Mouse (Mus musculus) heart, adult 2 months (tissue): ENCODE measurements around the gene Gm14214. TPM values are rescaled to one million over a fixed set of nuclear protein-coding genes. Genes with fewer than 3 reads are reported as not detected.

Experiments used
- DNase-seq, 2 experiments: peaks; one replicate each; pipeline ENCODE4 v3.0.0; 2021
- H3K27ac ChIP-seq: fragments of 200-600 bp; 2 replicates; pipeline ENCODE4 v1.8.1; 2022
- H3K27me3 ChIP-seq: fragments of 200-500 bp; 2 replicates; pipeline ENCODE4 v1.6.1; 2012; ENCODE audit warnings: mild to moderate bottlenecking, low read length, inconsistent platforms, mixed read lengths; ENCODE audit not compliant: control insufficient read depth, insufficient read depth
- H3K36me3 ChIP-seq: fragments of 200-500 bp; 2 replicates; pipeline ENCODE4 v1.6.1; 2012; ENCODE audit warnings: low read length, inconsistent platforms; ENCODE audit not compliant: control insufficient read depth, insufficient read depth
- H3K4me1 ChIP-seq: fragments of 200-500 bp; 2 replicates; pipeline ENCODE4 v1.6.1; 2011; ENCODE audit warnings: low read length; ENCODE audit not compliant: control insufficient read depth, insufficient read depth
- H3K4me3 ChIP-seq: fragments of 200-600 bp; 2 replicates; pipeline ENCODE4 v1.8.1; 2022
- H3K79me2 ChIP-seq: fragments of 200-500 bp; replicated peaks from 2 replicates; pipeline ENCODE4 v1.6.1; 2012; ENCODE audit warnings: mild to moderate bottlenecking, inconsistent platforms, low read length, moderate library complexity, mixed read lengths; ENCODE audit not compliant: control insufficient read depth, insufficient read depth
- H3K9ac ChIP-seq: fragments of 200-500 bp; 2 replicates; pipeline ENCODE4 v1.6.1; 2012; ENCODE audit warnings: low read depth, mild to moderate bottlenecking, control low read depth, inconsistent platforms, low read length, mixed read lengths
- CTCF ChIP-seq: fragments of 200-600 bp; IDR thresholded peaks from 2 replicates; pipeline ENCODE4 v1.8.1; 2022; ENCODE audit warnings: antibody characterized with exemption, mild to moderate bottlenecking, moderate library complexity
- EP300 ChIP-seq: fragments of 200-500 bp; IDR thresholded peaks from 2 replicates; pipeline ENCODE4 v1.6.1; 2011; ENCODE audit warnings: low read depth, low read length, control low read depth; ENCODE audit not compliant: insufficient read depth
- POLR2A ChIP-seq: fragments of 200-500 bp; IDR thresholded peaks from 2 replicates; pipeline ENCODE4 v1.6.1; 2011; ENCODE audit warnings: mild to moderate bottlenecking, low read depth, low read length, control low read depth; ENCODE audit not compliant: insufficient read depth
- WGBS: fragments of 180-500 bp; shearing (Covaris S2); methylation state at CpG from one replicate; pipeline ENCODE4 v1.1.7; 2018; 5-methylcytosine and 5-hydroxymethylcytosine counted together
- intact Hi-C: fragments of 180-260 bp; cut with DNase I; formaldehyde crosslinking; loops from one replicate; pipeline ENCODE4 v1.15.1; 2025
- polyA plus RNA-seq: library from polyadenylated mRNA; depleted of rRNA; stranded (reverse); fragments of >200 nt; gene quantifications from 2 replicates; pipeline ENCODE4 v1.2.3, GENCODE M21; 2012
- total RNA-seq, 2 experiments: library from RNA; stranded (reverse); gene quantifications; 2 replicates each; pipeline ENCODE4 v1.2.3; 2021

Gm14214 gene
- total and polyA plus RNA-seq, 3 experiments = not detected

DNA sequence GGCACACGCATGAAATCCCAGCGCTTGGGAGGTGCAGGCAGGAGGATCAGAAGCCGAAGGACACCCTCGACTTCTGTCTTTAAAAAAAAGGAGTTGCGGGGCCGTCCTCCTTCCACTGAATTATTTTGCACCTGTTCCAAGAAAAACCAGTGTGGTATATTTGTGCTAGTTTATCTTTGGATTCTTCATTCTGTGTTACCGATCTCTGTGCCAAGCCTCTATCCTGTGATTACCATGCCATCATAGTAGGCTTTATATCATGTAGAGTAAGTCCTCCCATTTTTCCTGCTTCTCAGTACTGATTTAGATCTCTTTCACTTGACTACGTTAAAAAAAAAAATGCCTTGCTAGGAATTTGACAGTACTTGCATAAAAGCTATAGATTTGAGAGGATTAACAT, 1.8 kb upstream of the Gm14214 start:
- 77% methylated on average over 8 of the region's 8 CpGs for WGBS
- TF ChIP-seq EP300 (no peak), POLR2A (no peak), CTCF (no peak)
- intact Hi-C loops = no loop called here
- Histone ChIP-seq H3K27me3 (no peaks in the 10 kb centered on the region), H3K27ac (no peak overlapping the region), H3K4me1 (no peaks in the 10 kb centered on the region), H3K4me3 (no peak overlapping the region), H3K36me3 (no peaks in the 10 kb centered on the region), H3K9ac (no peak overlapping the region), H3K79me2 (no peaks in the 10 kb centered on the region)
- DNase-seq = no peak

DNA sequence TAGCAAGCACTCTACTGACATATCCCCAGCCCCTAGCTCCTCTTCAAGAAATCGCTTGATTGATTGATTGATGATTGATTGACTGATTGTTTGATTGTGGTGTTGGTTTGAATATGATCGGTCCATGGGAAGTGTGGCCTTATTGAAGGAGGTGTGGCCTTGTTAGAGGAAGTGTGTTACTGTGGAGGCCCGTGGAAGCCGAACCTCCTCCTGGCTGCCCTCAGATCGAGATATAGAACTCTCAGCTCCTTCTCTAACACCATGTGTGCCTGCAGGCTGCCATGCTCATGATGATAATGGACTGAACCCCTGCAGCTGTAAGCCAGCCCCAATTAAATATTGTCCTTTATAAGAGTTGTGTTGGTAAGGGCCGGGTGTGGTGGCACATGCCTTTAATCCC, 2.8 kb downstream of the Gm14214 start:
- Histone ChIP-seq H3K79me2 (no peaks in the 10 kb centered on the region), H3K4me3 (no peak overlapping the region), H3K27ac (no peak overlapping the region), H3K27me3 (no peaks in the 10 kb centered on the region), H3K36me3 (no peaks in the 10 kb centered on the region), H3K9ac (no peak overlapping the region), H3K4me1 (no peaks in the 10 kb centered on the region)
- WGBS = 80% methylated on average over 6 of the region's 6 CpGs
- no peak for DNase-seq
- no peak for TF ChIP-seq EP300
- no peak for TF ChIP-seq CTCF
- TF ChIP-seq POLR2A = no peak
- intact Hi-C loops = no loop called here

DNA sequence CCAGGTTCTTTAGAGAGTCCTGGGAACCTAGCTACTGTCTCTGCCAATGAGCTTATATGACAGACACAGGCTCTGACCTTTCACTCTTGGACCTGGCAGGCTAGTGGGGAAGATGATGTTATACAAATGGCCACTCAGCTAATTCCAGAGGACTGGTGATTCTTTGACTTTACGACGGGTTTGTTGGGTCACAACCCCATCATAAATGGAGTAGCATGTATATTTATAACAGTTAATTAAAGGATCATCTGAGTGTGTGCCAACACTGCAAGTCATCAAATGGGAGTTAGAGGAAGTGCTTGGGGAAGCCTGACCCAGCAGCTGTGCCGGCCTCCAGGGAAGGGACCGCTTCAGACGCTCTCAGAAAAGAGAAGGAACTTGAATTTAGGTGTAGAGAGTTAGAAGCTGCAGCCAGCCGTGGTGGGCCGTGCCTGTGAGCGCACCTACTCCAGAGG, 4.2 kb downstream of the Gm14214 start:
- no peak overlapping the region for H3K9ac ChIP-seq
- peak in 1 of 2 experiments; percentile 17 for DNase-seq
- intact Hi-C loops = no loop called here
- WGBS = 45% methylated on average over 8 of the region's 8 CpGs
- no peaks in the 10 kb centered on the region for H3K79me2 ChIP-seq
- H3K4me3 ChIP-seq = no peak overlapping the region
- H3K4me1 ChIP-seq = no peaks in the 10 kb centered on the region
- H3K27ac ChIP-seq = no peak overlapping the region
- H3K36me3 ChIP-seq = no peaks in the 10 kb centered on the region
- TF ChIP-seq POLR2A (no peak), CTCF (no peak)
- no peaks in the 10 kb centered on the region for H3K27me3 ChIP-seq

DNA sequence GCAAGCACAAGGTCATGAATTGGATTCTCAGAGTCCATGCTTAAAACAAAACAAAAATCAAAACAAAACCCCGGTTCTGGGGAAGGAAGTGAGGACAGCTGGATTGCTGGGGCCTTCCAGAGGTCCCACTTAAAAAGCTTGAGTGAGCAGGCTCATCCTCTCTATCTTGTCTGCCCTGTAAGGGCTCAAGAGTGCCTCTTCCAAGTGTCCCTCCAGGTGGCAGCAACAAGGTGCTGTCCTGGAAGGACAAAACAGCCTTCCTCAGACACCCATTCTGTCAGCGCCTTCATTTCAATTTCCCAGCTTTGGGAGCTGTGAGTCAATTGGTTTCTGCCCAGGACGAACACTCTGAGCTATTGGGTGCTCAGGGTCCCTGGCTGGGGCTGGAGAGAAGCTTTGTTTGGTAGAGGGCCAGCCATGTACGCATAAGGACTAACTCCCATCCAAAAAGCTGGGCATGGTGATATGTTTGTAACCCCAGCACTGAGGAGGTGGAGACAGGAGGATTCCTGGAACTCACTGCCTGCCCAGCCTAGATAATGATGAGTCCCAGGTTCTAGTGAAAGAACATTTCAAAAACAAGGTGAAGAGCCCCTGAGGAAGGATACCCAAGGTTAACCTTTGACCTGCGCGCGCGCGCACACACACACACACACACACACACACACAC, 4.9 kb downstream of the Gm14214 start:
- H3K4me3 ChIP-seq = no peak overlapping the region
- no peak overlapping the region for H3K9ac ChIP-seq
- 81% methylated on average over 9 of the region's 9 CpGs for WGBS
- TF ChIP-seq CTCF (peak; percentile 30), POLR2A (no peak), EP300 (no peak)
- no peaks in the 10 kb centered on the region for H3K27me3 ChIP-seq
- no peak overlapping the region for H3K27ac ChIP-seq
- DNase-seq = no peak
- intact Hi-C loops = no loop called here
- H3K4me1 ChIP-seq = no peaks in the 10 kb centered on the region
- no peaks in the 10 kb centered on the region for H3K36me3 ChIP-seq
- no peaks in the 10 kb centered on the region for H3K79me2 ChIP-seq

DNA sequence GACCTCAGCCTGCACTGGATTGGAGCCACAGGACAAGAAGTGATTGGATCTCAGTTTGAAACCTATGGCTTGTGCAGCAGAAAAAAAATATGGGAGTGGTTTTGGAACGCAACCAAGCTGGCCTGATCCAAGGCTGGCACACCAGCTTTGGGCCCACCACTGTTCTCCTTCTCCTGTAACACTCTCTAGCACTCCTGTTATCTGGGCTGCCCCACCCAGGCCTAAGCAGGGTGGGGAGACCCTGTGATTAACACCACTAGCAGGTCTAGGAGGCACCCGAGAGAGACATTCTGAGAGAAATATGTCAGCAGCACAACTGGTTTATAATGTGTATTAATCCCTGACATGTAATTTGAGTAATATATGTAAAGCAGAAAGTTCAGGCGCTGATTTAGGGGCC, 6.6 kb downstream of the Gm14214 start:
- Histone ChIP-seq H3K36me3 (no peaks in the 10 kb centered on the region), H3K4me1 (no peaks in the 10 kb centered on the region), H3K27me3 (no peaks in the 10 kb centered on the region), H3K4me3 (no peak overlapping the region), H3K9ac (no peak overlapping the region), H3K27ac (no peak overlapping the region), H3K79me2 (no peaks in the 10 kb centered on the region)
- DNase-seq = no peak
- TF ChIP-seq EP300 = no peak
- no peak for TF ChIP-seq CTCF
- TF ChIP-seq POLR2A = no peak
- intact Hi-C loops = no loop called here
- 81% methylated on average over 3 of the region's 3 CpGs for WGBS

DNA sequence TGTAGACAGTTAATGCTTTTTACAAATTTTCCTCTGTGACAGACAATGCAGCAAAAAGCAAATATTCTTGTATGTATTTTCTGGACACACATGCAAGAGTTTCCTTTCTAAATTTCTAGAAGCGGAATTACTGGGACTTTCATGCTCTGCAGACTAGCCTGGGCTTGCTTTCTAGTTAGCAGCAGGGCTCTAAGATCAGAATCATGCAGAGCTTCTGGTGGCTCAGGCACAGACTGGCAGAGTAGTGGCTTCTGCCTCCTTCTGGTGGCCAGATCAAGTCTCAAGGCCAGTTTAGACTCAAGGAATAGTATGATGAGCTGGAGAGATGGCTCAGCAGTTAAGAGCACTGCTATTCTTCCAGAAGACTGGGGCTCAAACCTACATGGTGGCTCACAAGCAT, 11.4 kb downstream of the Gm14214 start:
- WGBS = 78% methylated on average over 1 of the region's 1 CpGs
- TF ChIP-seq CTCF = no peak
- TF ChIP-seq POLR2A = no peak
- no peak for TF ChIP-seq EP300
- intact Hi-C loops = no loop called here
- Histone ChIP-seq H3K9ac (no peak overlapping the region), H3K27ac (no peak overlapping the region), H3K4me3 (no peak overlapping the region), H3K36me3 (no peaks in the 10 kb centered on the region), H3K4me1 (no peaks in the 10 kb centered on the region), H3K79me2 (no peaks in the 10 kb centered on the region), H3K27me3 (no peaks in the 10 kb centered on the region)
- DNase-seq = no peak
